Mouse (Mus musculus) CH12.LX (cell line): Measurements from ENCODE around the gene Sv2a. TPM values are rescaled to one million over a fixed set of nuclear protein-coding genes. Genes with fewer than 3 reads are reported as not detected.
A peak's percentile ranks its signal among the peaks of the same experiment; 100 is the strongest.

Source experiments
- DNase-seq: peaks from one replicate; pipeline ENCODE4 v3.0.0-alpha.2; 2013; ENCODE audit errors: extremely low read depth
- H3K27ac ChIP-seq: 2 replicates; pipeline ENCODE4 v1.5.1; 2012; ENCODE audit warnings: low read depth, mild to moderate bottlenecking, control low read depth, moderate library complexity; ENCODE audit not compliant: insufficient read depth
- H3K27me3 ChIP-seq: replicated peaks from 2 replicates; pipeline ENCODE3; 2012; ENCODE audit warnings: inconsistent platforms
- H3K36me3 ChIP-seq, 2 experiments: replicated peaks in 1 of 2; 2 replicates each; pipeline versions ENCODE3 to v1.6.1; 2012; ENCODE audit warnings: inconsistent platforms in 1 of 2, low read length in 1 of 2, mild to moderate bottlenecking in 1 of 2, mixed read lengths in 1 of 2, moderate library complexity in 1 of 2; ENCODE audit not compliant: control insufficient read depth in 1 of 2, insufficient read depth in 1 of 2
- H3K4me1 ChIP-seq, 2 experiments: 2 replicates each; pipeline ENCODE4 v1.6.1; 2012; ENCODE audit warnings: inconsistent platforms in 1 of 2, moderate library complexity in 1 of 2; ENCODE audit not compliant: insufficient read depth in 2 of 2, control insufficient read depth in 1 of 2
- H3K4me2 ChIP-seq: 2 replicates; pipeline ENCODE4 v1.6.1; 2012; ENCODE audit warnings: low read depth, mild to moderate bottlenecking, control low read depth; ENCODE audit not compliant: poor library complexity, insufficient read depth, severe bottlenecking
- H3K4me3 ChIP-seq, 3 experiments: fragments of 150-350 bp in 1 of 3; sonication (generic) in 1 of 3; replicated peaks in 1 of 3; 2 replicates each; pipeline versions ENCODE3 to v1.5.1; 2011 to 2012; ENCODE audit warnings: low read depth in 2 of 3, low read length in 2 of 3, mild to moderate bottlenecking in 2 of 3, moderate library complexity in 2 of 3, control low read depth in 1 of 3, improper control_type of control experiment in 1 of 3, inconsistent platforms in 1 of 3, mixed read lengths in 1 of 3; ENCODE audit not compliant: poor library complexity in 1 of 3
- H3K79me2 ChIP-seq: replicated peaks from 2 replicates; pipeline ENCODE4 v1.6.1; 2012; ENCODE audit warnings: mild to moderate bottlenecking, moderate library complexity; ENCODE audit not compliant: control insufficient read depth, poor library complexity, insufficient read depth, severe bottlenecking; ENCODE audit errors: extremely low read depth
- H3K9ac ChIP-seq: 2 replicates; pipeline ENCODE4 v1.6.1; 2012; ENCODE audit warnings: low read depth, mild to moderate bottlenecking, control low read depth, moderate library complexity; ENCODE audit not compliant: insufficient read depth
- H3K9me3 ChIP-seq: replicated peaks from 2 replicates; pipeline ENCODE3; 2012; ENCODE audit warnings: low read length, inconsistent platforms, mixed read lengths
- CHD2 ChIP-seq: IDR thresholded peaks from 2 replicates; pipeline ENCODE4 v1.6.1; 2011; ENCODE audit warnings: low read length, improper control_type of control experiment
- CTCF ChIP-seq, 2 experiments: IDR thresholded peaks in 1 of 2; conservative IDR thresholded peaks in 1 of 2; 2 replicates each; pipeline ENCODE4 v1.5.1; 2011 to 2012; ENCODE audit warnings: low read depth in 2 of 2, low read length in 2 of 2, improper control_type of control experiment in 1 of 2, inconsistent platforms in 1 of 2, mild to moderate bottlenecking in 1 of 2, moderate library complexity in 1 of 2
- EP300 ChIP-seq: IDR thresholded peaks from 2 replicates; pipeline ENCODE4 v1.6.1; 2011; ENCODE audit warnings: low read length, improper control_type of control experiment
- GABPA ChIP-seq: IDR thresholded peaks from 2 replicates; pipeline ENCODE4 v1.6.1; 2012; ENCODE audit warnings: low read depth, low read length, improper control_type of control experiment, inconsistent platforms; ENCODE audit not compliant: insufficient replicate concordance
- JUN ChIP-seq: IDR thresholded peaks from 2 replicates; pipeline ENCODE4 v1.6.1; 2011; ENCODE audit warnings: low read depth, mild to moderate bottlenecking, low read length, improper control_type of control experiment, moderate library complexity; ENCODE audit not compliant: insufficient read depth
- JUND ChIP-seq: conservative IDR thresholded peaks from 2 replicates; pipeline ENCODE4 v1.6.1; 2011; ENCODE audit warnings: low read depth, low read length, improper control_type of control experiment
- MAZ ChIP-seq: IDR thresholded peaks from 2 replicates; pipeline ENCODE4 v1.6.1; 2012; ENCODE audit warnings: low read depth, mild to moderate bottlenecking, inconsistent platforms, low read length, improper control_type of control experiment, moderate library complexity
- MYC ChIP-seq: IDR thresholded peaks from 2 replicates; pipeline ENCODE4 v1.6.1; 2011; ENCODE audit warnings: low read depth, mild to moderate bottlenecking, improper control_type of control experiment, low read length
- POLR2A ChIP-seq: IDR thresholded peaks from 2 replicates; pipeline ENCODE4 v1.6.1; 2011; ENCODE audit warnings: low read depth, mild to moderate bottlenecking, improper control_type of control experiment, low read length
- POLR2AphosphoS2 ChIP-seq: IDR thresholded peaks from 2 replicates; pipeline ENCODE4 v1.6.1; 2011; ENCODE audit warnings: low read depth, low read length, improper control_type of control experiment
- RAD21 ChIP-seq: IDR thresholded peaks from 2 replicates; pipeline ENCODE4 v1.6.1; 2011; ENCODE audit warnings: low read depth, mild to moderate bottlenecking, low read length, improper control_type of control experiment, moderate library complexity
- SMC3 ChIP-seq: IDR thresholded peaks from 2 replicates; pipeline ENCODE4 v1.6.1; 2011; ENCODE audit warnings: low read depth, low read length, improper control_type of control experiment
- USF2 ChIP-seq: conservative IDR thresholded peaks from 2 replicates; pipeline ENCODE4 v1.6.1; 2011; ENCODE audit warnings: low read depth, low read length, improper control_type of control experiment
- ZC3H11A ChIP-seq: IDR thresholded peaks from 2 replicates; pipeline ENCODE4 v1.6.1; 2012; ENCODE audit warnings: low read depth, mild to moderate bottlenecking, inconsistent platforms, low read length, improper control_type of control experiment
- dilution Hi-C: fragments of 300-500 bp; cut with MboI; formaldehyde crosslinking; loops from 2 replicates; pipeline ENCODE4 v1.14.3; 2020; ENCODE audit warnings: low sequenced_read_pairs; ENCODE audit not compliant: extremely low pct_unique_long_range_greater_than_20kb, extremely low pct_ligation_motif_present
- in situ Hi-C: fragments of 300-500 bp; cut with MboI; formaldehyde crosslinking; loops from 3 replicates; pipeline ENCODE4 v1.14.3; 2019; ENCODE audit warnings: low sequenced_read_pairs, low pct_ligation_motif_present, low pct_unique_long_range_greater_than_20kb, mixed read lengths
- polyA plus RNA-seq: library from polyadenylated mRNA; unstranded; fragments of >175 nt; gene quantifications from 2 replicates; pipeline ENCODE4 v1.2.1, GENCODE M21; 2012; ENCODE audit warnings: low read depth; ENCODE audit not compliant: insufficient read length
- total RNA-seq, 2 experiments: library from RNA; depleted of rRNA; stranded (reverse); fragments of 300-350 nt in 1 of 2; fragments of >200 nt in 1 of 2; gene quantifications; 2 replicates each; pipeline ENCODE4 v1.2.3; 2012 to 2014

Sv2a gene
- total and polyA plus RNA-seq, 3 experiments = 1.1 to 6.7 (median 4.0) TPM

DNA sequence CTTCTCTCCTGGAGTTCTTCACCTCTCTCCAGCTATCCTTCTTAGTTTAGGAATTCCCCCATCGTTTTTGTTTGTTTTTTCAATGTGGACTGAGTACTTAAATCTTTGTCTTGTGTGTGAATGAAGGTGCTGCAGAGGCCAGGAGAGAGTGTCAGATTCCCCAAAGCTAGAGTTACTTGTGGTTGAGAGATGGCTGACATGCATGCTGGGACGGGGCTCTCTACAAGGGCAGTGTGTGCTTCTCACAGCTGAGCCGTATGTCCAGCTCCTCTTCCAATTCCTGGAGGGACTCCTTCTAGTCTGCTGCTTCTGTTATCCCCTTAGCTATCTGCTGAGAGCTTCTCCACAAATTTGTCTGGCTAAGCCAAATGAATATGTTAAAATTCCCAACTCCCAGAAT, 54.9 kb downstream of the Sv2a start:
- Histone ChIP-seq H3K79me2 (no peaks in the 10 kb centered on the region), H3K9me3 (no peaks in the 10 kb centered on the region), H3K9ac (no peak overlapping the region), H3K27me3 (no peaks in the 10 kb centered on the region), H3K36me3 (no peaks in the 10 kb centered on the region), H3K4me3 (no peak overlapping the region), H3K4me1 (peaks cover 4 to 57% of the 10 kb centered on the region in 2 experiments; a peak in 3 of 4 replicates), H3K27ac (no peak overlapping the region), H3K4me2 (no peak overlapping the region)
- DNase-seq = no peak
- TF ChIP-seq MYC (no peak), ZC3H11A (no peak), JUND (no peak), RAD21 (no peak), JUN (no peak), MAZ (no peak)
- in situ Hi-C loops (no loop called here), dilution Hi-C loops (no loop called here)

- H3K4me1 ChIP-seq = peaks cover 2 to 49% of the 10 kb centered on the region in 2 experiments; a peak in 2 of 4 replicates
- H3K27me3 ChIP-seq = no peaks in the 10 kb centered on the region
- dilution Hi-C loops (no loop called here), in situ Hi-C loops (no loop called here)
- H3K79me2 ChIP-seq = no peaks in the 10 kb centered on the region
- no peak for TF ChIP-seq EP300
- no peak for TF ChIP-seq GABPA
- TF ChIP-seq CTCF (conservative IDR thresholded peaks at IDR 0.05 in 1 of 2, IDR thresholded peaks at IDR 0.05 in 1 of 2; ENCODE audit: low read depth in 2 of 2, low read length in 2 of 2) = no peak
- TF ChIP-seq CHD2 = no peak
- TF ChIP-seq JUND = no peak
- TF ChIP-seq MYC = no peak
- TF ChIP-seq POLR2A = no peak
- TF ChIP-seq SMC3 = no peak
- TF ChIP-seq USF2 = no peak
- no peak for TF ChIP-seq JUN
- TF ChIP-seq POLR2AphosphoS2 = no peak
- peak; percentile 38 for DNase-seq
- H3K9ac ChIP-seq = peak overlapping the region; percentile 80
- peak overlapping the region; percentile 55 to 84 (median 76) for H3K4me3 ChIP-seq
- H3K36me3 ChIP-seq = no peaks in the 10 kb centered on the region
- H3K4me2 ChIP-seq = peak overlapping the region; percentile 31
- H3K27ac ChIP-seq = peak overlapping the region; percentile 92; the same call in 1 of the 2 replicates
- no peaks in the 10 kb centered on the region for H3K9me3 ChIP-seq
Observed at GRCm38 (mm10) chr3:96236834-96237334, 55.9 kb downstream of the Sv2a start.
